Mouse (Mus musculus) ovary, postnatal 10 days (tissue): ENCODE measurements around the gene Grid2.

Experiments
- DNase-seq: peaks from one replicate; pipeline ENCODE4 v3.0.0; 2022; ENCODE audit warnings: low spot score

Gene Grid2

DNA sequence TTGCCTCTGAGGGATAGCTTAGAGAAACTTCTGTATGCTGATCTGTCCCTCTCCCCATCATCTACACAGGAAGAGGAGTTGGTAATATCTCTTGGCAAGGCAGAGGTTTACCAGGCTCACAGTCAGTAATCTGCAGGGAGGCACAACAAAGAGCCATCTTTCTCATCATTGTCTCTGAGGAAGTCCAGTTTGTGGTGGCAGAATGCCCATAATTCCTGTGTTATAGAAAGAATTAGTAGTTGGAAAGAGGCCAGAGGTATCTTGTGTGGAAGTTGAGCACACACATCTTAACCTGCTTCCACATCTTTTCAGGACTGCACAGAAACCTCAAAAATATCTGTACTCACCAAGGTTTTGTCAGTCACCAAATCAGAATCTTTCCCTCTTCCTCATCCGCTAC is 1071.3 kb downstream of the Grid2 start:
- DNase-seq, result no peak

DNA sequence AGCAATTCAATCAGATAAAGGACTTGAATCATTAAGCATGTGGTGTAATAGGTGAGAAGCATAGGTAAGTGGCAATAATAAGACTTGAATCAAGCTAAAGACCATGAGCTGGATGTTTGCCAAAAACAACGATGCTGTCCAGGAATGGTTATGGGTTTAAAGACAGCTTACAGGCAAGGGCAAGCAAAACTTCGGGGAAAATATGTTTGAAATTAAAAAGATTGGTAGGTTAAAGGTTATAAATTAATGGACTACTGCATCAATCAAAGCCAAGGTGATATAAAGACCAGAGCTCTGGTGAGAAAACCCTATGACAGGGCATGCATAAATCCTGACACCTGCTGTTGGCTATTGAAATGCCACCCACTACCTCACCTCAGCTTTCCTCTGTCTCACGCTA is 1072.2 kb downstream of the Grid2 start:
- DNase-seq, result no peak

- DNase-seq, result no peak
These were observed 1142.9 kb downstream of the Grid2 start for GRCm38 (mm10) chr6:64398413-64399098.

GRCm38 (mm10) chr6:64427658-64428057 is 1172.0 kb downstream of the Grid2 start:
- no peak for DNase-seq

DNA sequence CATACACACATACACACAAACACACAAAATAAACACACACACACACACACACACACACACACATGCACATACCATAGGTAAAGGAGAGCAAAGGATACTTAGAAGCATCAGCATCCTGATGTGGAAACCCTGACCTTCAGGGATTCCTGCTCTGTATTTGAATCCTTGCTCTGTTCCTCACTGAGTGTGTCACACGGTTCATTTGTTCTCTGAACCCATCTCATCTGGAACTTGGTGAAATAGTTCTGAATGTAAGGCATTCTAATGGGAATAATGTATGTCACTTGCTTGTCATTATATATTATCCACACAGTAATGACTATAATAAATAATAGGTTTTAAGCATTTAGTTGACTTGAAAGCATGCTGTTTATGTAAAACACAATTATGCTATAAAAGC is 1173.2 kb downstream of the Grid2 start:
- no peak for DNase-seq

- no peak for DNase-seq
These were observed 1192.5 kb downstream of the Grid2 start for GRCm38 (mm10) chr6:64448127-64448526.

GRCm38 (mm10) chr6:64448864-64449355 is 1193.2 kb downstream of the Grid2 start:
- DNase-seq, result no peak

DNA sequence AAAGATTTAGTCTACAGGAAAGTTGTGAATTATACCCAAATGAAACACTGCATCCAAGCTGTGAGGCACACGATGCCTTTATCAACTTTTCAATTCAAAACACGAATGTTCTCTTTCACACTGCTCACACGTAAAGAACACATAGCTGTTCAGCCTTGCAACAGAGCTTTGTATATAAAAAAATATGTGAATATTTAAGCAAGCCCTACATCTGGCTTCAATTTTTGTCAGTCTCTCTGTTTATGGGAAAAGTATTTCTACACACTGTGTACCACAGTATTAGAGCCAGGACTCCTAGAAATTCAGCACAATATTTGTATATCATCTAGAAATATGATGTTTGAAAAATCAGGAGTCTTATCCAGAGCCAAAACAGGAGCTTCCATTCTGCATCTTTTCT is 1195.1 kb downstream of the Grid2 start:
- no peak for DNase-seq

GRCm38 (mm10) chr6:64479884-64480283 is 1224.2 kb downstream of the Grid2 start:
- DNase-seq, result no peak

GRCm38 (mm10) chr6:64480592-64480991 is 1224.9 kb downstream of the Grid2 start:
- DNase-seq, result no peak

- DNase-seq, result no peak
These were observed 1234.8 kb downstream of the Grid2 start for GRCm38 (mm10) chr6:64490313-64491067.

- DNase-seq, result no peak
These were observed 1248.7 kb downstream of the Grid2 start for GRCm38 (mm10) chr6:64504394-64504793.

DNA sequence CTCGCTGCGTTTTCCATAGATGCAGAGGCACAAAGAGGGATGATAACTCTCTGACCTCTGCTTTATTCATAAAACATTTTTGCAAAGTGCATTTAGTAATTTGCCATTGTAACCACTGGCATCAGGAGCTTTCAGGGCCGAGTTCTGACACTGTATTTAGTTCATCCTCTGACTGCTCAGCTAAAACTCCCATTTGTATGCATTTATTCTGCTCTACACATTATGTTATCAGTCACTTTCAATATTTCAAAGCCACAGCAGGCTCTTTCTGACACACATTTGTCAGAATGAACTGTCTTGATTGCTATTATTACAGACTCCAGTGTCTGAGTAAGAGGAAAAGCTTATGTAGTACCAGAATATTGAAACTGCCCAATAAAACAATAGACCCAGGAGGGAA is 1286.5 kb downstream of the Grid2 start:
- DNase-seq, result no peak

GRCm38 (mm10) chr6:64553645-64554044 is 1298.0 kb downstream of the Grid2 start:
- DNase-seq, result no peak

- no peak for DNase-seq
These were observed 1299.5 kb downstream of the Grid2 start for GRCm38 (mm10) chr6:64555220-64555619.

- DNase-seq, result no peak
These were observed 1312.9 kb downstream of the Grid2 start for GRCm38 (mm10) chr6:64568599-64568998.

GRCm38 (mm10) chr6:64581338-64581737 is 1325.7 kb downstream of the Grid2 start:
- no peak for DNase-seq

- DNase-seq, result no peak
These were observed 1333.0 kb downstream of the Grid2 start for GRCm38 (mm10) chr6:64588487-64589205.

GRCm38 (mm10) chr6:64596261-64596660 is 1340.6 kb downstream of the Grid2 start:
- no peak for DNase-seq

GRCm38 (mm10) chr6:64596835-64597234 is 1341.2 kb downstream of the Grid2 start:
- DNase-seq, result no peak

- no peak for DNase-seq
These were observed 1342.5 kb downstream of the Grid2 start for GRCm38 (mm10) chr6:64598144-64598561.

DNA sequence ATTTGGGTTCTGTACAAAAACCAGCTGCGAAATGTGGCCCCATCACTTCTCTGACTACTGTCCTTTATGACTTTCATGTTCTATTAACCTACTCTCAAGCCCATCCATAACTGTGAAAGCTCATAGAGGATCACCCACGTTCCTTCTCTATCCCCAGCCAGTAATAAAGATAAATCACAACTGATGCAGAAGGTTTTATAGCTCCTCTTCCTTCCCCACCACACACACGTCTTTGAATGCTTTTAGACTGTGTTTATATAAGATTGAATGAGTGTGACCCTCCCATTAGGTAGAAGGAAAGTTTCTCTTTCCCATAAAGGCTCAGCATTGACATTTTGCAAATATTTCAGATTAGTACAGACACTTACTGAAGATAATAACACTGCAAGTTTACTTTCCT is 1350.1 kb downstream of the Grid2 start:
- no peak for DNase-seq

- DNase-seq, result no peak
These were observed 1351.4 kb downstream of the Grid2 start for GRCm38 (mm10) chr6:64607041-64607440.
